Mouse (Mus musculus): Measurements from ENCODE around the gene Setdb1. TPM values are rescaled to one million over a fixed set of nuclear protein-coding genes. Genes with fewer than 3 reads are reported as not detected.
"Not testable (repeated sequence)": the region's sequence is repeated elsewhere in the genome, so short reads cannot be mapped to it uniquely, and the experiment has no call there.

Setdb1 gene
- 31.6 and 37.6 TPM in 2 replicates for polyA plus RNA-seq (2014; fragmentation: Nextera tagmentation; extraction: Ambion mirVana)

- not testable (repeated sequence) for H3K4me1 ChIP-seq (ENCODE audit: control insufficient read depth, insufficient read depth, low read length); H3K36me3 ChIP-seq (ENCODE audit: control insufficient read depth, insufficient read depth, low read length); H3K27me3 ChIP-seq (ENCODE audit: control insufficient read depth, insufficient read depth, low read length); H3K9me3 ChIP-seq (replicated peaks; ENCODE audit: control insufficient read depth, low read length)
- peak; percentile 85 for ATAC-seq (replicated peaks; ENCODE audit: insufficient number of reproducible peaks, low FRiP score, low TSS enrichment)
- peak within 1 kb of the TSS; percentile 54 for H3K4me3 ChIP-seq (ENCODE audit: low read depth, low read length)
- peak within 1 kb of the TSS; percentile 55 for H3K4me2 ChIP-seq
- H3K27ac ChIP-seq (ENCODE audit: low read depth, low read length): peak within 1 kb of the TSS; percentile 54; the same call in 1 of the 2 replicates
- WGBS (ENCODE audit: insufficient replicate concordance): under 1% methylated on average over 30 of the region's 57 CpGs
- H3K9ac ChIP-seq (ENCODE audit: low read depth, low read length): peak within 1 kb of the TSS; percentile 68; the same call in 1 of the 2 replicates
Measured at GRCm38 (mm10) chr3:95356701-95357449, at the start of gene Setdb1. Gene Setdb1 (minus strand): TSS chr3:95357202.

DNA sequence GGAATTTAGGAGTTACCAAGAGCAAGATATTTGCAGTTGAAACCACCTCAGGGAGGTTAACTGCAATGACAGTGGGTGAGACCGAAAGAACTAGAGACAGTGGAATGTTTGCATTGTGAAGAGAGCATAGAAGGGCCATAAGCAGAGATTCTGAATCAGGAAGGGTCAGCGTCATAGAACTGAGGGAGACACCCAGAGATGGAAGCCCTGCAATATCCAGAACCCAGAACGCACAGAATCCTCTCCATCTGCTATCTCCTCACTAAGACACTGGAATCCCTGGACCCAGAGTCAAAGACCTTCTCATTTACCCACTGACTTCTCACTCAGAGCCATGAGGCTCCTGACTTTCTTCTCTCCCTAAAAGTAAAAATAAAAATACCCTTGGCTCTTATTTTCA lies 45.7 kb upstream of the Setdb1 start, which contains the start of gene 4930558C23Rik:
Gene 4930558C23Rik, minus strand, starts transcription at position 101 of the 400 bp plus-strand sequence.
- H3K4me3 ChIP-seq (ENCODE audit: low read depth, low read length): no peak within 1 kb of the TSS
- H3K36me3 ChIP-seq (ENCODE audit: control insufficient read depth, insufficient read depth, low read length): no peaks in the 10 kb centered on the region
- no peak within 1 kb of the TSS for H3K27ac ChIP-seq (ENCODE audit: low read depth, low read length)
- 86% methylated on average over 3 of the region's 3 CpGs for WGBS (ENCODE audit: insufficient replicate concordance)
- ATAC-seq (replicated peaks; ENCODE audit: insufficient number of reproducible peaks, low FRiP score, low TSS enrichment): no peak
- no peaks in the 10 kb centered on the region for H3K27me3 ChIP-seq (ENCODE audit: control insufficient read depth, insufficient read depth, low read length)
- H3K4me2 ChIP-seq: no peak within 1 kb of the TSS
- no peak within 1 kb of the TSS for H3K9ac ChIP-seq (ENCODE audit: low read depth, low read length)
- no peaks in the 10 kb centered on the region for H3K4me1 ChIP-seq (ENCODE audit: control insufficient read depth, insufficient read depth, low read length)
- H3K9me3 ChIP-seq (replicated peaks; ENCODE audit: control insufficient read depth, low read length): no peaks in the 10 kb centered on the region

DNA sequence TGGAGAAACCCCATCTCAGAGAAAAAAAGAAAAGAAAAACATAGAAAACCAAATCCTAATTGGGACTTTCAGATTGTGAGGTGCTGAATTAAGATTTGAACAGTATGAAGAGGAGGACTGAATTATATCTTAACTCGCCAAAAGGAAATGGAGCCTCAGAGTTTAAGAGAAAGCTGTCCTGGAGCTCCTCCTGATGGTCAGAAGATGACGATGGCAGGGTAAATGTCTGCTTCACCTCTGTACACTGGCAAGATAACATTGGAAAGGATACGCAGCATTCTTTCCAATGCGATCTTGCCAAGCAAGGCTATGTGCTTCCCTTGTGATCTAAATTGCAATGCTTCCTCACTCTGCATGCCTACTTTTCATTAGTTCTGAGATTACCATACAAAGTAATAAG lies 37.4 kb upstream of the Setdb1 start:
- H3K4me1 ChIP-seq (ENCODE audit: control insufficient read depth, insufficient read depth, low read length): no peaks in the 10 kb centered on the region
- no peaks in the 10 kb centered on the region for H3K27me3 ChIP-seq (ENCODE audit: control insufficient read depth, insufficient read depth, low read length)
- H3K9me3 ChIP-seq (replicated peaks; ENCODE audit: control insufficient read depth, low read length): peaks cover 3% of the 10 kb centered on the region; the same call in 1 of the 2 replicates
- H3K27ac ChIP-seq (ENCODE audit: low read depth, low read length): no peak overlapping the region
- H3K9ac ChIP-seq (ENCODE audit: low read depth, low read length): no peak overlapping the region
- WGBS (ENCODE audit: insufficient replicate concordance): 74% methylated on average over 4 of the region's 4 CpGs
- H3K4me3 ChIP-seq (ENCODE audit: low read depth, low read length): no peak overlapping the region
- no peak for ATAC-seq (replicated peaks; ENCODE audit: insufficient number of reproducible peaks, low FRiP score, low TSS enrichment)
- H3K4me2 ChIP-seq: no peak overlapping the region
- H3K36me3 ChIP-seq (ENCODE audit: control insufficient read depth, insufficient read depth, low read length): no peaks in the 10 kb centered on the region

GRCm38 (mm10) chr3:95385401-95386075 lies 28.5 kb upstream of the Setdb1 start:
- no peak overlapping the region for H3K4me2 ChIP-seq
- H3K9me3 ChIP-seq (replicated peaks; ENCODE audit: control insufficient read depth, low read length): no peaks in the 10 kb centered on the region
- no peaks in the 10 kb centered on the region for H3K27me3 ChIP-seq (ENCODE audit: control insufficient read depth, insufficient read depth, low read length)
- no peak overlapping the region for H3K4me3 ChIP-seq (ENCODE audit: low read depth, low read length)
- no peaks in the 10 kb centered on the region for H3K4me1 ChIP-seq (ENCODE audit: control insufficient read depth, insufficient read depth, low read length)
- no peaks in the 10 kb centered on the region for H3K36me3 ChIP-seq (ENCODE audit: control insufficient read depth, insufficient read depth, low read length)
- no peak overlapping the region for H3K27ac ChIP-seq (ENCODE audit: low read depth, low read length)
- H3K9ac ChIP-seq (ENCODE audit: low read depth, low read length): no peak overlapping the region
- ATAC-seq (replicated peaks; ENCODE audit: insufficient number of reproducible peaks, low FRiP score, low TSS enrichment): no peak
- 75% methylated on average over 5 of the region's 5 CpGs for WGBS (ENCODE audit: insufficient replicate concordance)

DNA sequence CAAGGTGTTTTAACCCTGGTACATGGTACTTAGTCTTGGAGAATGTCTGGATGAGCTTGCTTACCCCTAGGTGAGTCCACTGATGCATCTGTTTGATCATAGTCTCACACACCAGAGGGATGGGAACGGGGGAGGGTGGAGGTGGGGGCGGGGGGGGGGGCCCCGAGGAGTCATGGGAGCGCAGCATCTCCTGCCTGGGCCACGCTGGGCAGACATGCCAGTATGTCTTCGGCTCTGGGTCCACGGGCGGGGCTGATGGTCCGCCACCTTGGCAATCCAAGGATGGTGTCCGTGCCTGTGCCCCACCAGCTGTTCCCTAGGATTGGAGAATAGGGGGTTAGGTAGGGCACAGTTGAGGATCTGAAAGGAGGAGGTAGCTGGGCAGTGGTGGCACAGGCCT lies 16.2 kb upstream of the Setdb1 start:
- Histone ChIP-seq H3K9ac (ENCODE audit: low read depth, low read length) (no peak overlapping the region), H3K36me3 (ENCODE audit: control insufficient read depth, insufficient read depth, low read length) (no peaks in the 10 kb centered on the region), H3K4me2 (no peak overlapping the region), H3K27me3 (ENCODE audit: control insufficient read depth, insufficient read depth, low read length) (no peaks in the 10 kb centered on the region), H3K27ac (ENCODE audit: low read depth, low read length) (no peak overlapping the region), H3K4me1 (ENCODE audit: control insufficient read depth, insufficient read depth, low read length) (no peaks in the 10 kb centered on the region), H3K9me3 (replicated peaks; ENCODE audit: control insufficient read depth, low read length) (peaks cover 5% of the 10 kb centered on the region; the same call in 1 of the 2 replicates), H3K4me3 (ENCODE audit: low read depth, low read length) (no peak overlapping the region)
- whole genome bisulfite sequencing (ENCODE audit: insufficient replicate concordance): 78% methylated on average over 10 of the region's 10 CpGs
- no peak for ATAC-seq (replicated peaks; ENCODE audit: insufficient number of reproducible peaks, low FRiP score, low TSS enrichment)

DNA sequence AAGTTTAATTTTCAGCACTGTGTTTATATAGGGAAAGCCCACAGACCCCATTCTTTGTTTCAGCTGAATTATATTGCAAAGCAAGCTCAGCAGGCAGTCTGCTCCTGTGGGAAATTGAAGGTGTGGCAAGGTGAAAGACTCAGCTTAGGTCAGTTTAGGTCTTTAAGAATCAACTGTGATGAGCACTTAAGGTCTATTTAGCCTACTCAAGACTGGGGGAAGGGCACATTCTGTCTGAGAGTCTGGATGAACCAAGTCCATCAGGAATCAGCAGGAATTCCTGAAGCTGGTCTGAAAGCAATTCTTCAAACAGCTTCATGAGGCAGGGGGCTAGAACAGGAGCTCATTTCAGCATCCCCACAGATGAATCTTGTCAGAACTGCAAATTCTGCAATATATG lies 13.1 kb upstream of the Setdb1 start:
- no peak overlapping the region for H3K9ac ChIP-seq (ENCODE audit: low read depth, low read length)
- no peaks in the 10 kb centered on the region for H3K4me1 ChIP-seq (ENCODE audit: control insufficient read depth, insufficient read depth, low read length)
- no peak for ATAC-seq (replicated peaks; ENCODE audit: insufficient number of reproducible peaks, low FRiP score, low TSS enrichment)
- H3K27ac ChIP-seq (ENCODE audit: low read depth, low read length): no peak overlapping the region
- no peak overlapping the region for H3K4me2 ChIP-seq
- H3K4me3 ChIP-seq (ENCODE audit: low read depth, low read length): no peak overlapping the region
- no peaks in the 10 kb centered on the region for H3K9me3 ChIP-seq (replicated peaks; ENCODE audit: control insufficient read depth, low read length)
- H3K36me3 ChIP-seq (ENCODE audit: control insufficient read depth, insufficient read depth, low read length): no peaks in the 10 kb centered on the region
- no peaks in the 10 kb centered on the region for H3K27me3 ChIP-seq (ENCODE audit: control insufficient read depth, insufficient read depth, low read length)

DNA sequence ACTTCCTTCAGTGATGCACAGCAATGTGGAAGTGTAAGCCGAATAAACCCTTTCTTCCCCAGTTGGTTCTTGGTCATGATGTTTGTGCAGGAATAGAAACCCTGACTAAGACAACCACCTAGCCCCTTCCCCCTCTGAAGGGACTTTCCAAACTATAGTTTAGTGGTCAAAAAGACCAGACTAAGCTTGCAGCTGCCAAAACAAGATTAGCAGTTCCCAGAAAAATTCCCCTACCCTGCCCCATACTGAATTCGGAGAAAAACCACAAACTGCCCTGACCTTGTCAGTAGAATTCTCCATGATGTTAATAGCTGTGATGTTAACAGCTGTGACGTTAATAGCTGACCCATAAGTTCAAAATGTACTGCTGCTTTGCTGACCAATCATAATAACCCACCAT lies 3.3 kb upstream of the Setdb1 start:
- H3K4me3 ChIP-seq (ENCODE audit: low read depth, low read length); H3K9ac ChIP-seq (ENCODE audit: low read depth, low read length); ATAC-seq (replicated peaks; ENCODE audit: insufficient number of reproducible peaks, low FRiP score, low TSS enrichment); H3K36me3 ChIP-seq (ENCODE audit: control insufficient read depth, insufficient read depth, low read length); H3K4me2 ChIP-seq; H3K9me3 ChIP-seq (replicated peaks; ENCODE audit: control insufficient read depth, low read length); H3K27me3 ChIP-seq (ENCODE audit: control insufficient read depth, insufficient read depth, low read length); H3K4me1 ChIP-seq (ENCODE audit: control insufficient read depth, insufficient read depth, low read length); H3K27ac ChIP-seq (ENCODE audit: low read depth, low read length): not testable (repeated sequence)
- WGBS (ENCODE audit: insufficient replicate concordance): 65% methylated on average over 3 of the region's 3 CpGs

DNA sequence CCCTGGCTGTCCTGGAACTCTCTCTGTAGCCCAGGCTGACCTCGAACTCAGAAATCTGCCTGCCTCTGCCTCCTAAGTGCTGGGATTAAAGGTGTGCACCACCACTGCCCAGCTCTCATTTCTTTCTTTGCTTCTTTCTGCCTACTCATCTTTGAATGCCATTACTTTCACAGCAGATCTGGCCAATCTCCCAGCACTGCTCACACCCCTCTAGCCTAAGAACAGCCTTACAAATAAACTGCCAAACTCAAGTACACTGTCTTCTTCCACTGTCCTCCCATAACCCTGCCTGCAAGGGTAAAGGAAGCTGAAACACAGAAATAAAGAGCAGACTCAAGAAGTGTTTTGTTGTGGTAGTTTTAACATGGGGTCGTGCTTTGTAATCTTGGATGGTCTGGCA lies 744 bp upstream of the Setdb1 start:
- no peak overlapping the region for H3K27ac ChIP-seq (ENCODE audit: low read depth, low read length)
- no peak overlapping the region for H3K4me2 ChIP-seq
- WGBS (ENCODE audit: insufficient replicate concordance): 84% methylated on average over 2 of the region's 2 CpGs
- H3K4me1 ChIP-seq (ENCODE audit: control insufficient read depth, insufficient read depth, low read length): no peaks in the 10 kb centered on the region
- no peak for ATAC-seq (replicated peaks; ENCODE audit: insufficient number of reproducible peaks, low FRiP score, low TSS enrichment)
- no peak overlapping the region for H3K9ac ChIP-seq (ENCODE audit: low read depth, low read length)
- no peaks in the 10 kb centered on the region; the same call in 1 of the 2 replicates for H3K36me3 ChIP-seq (ENCODE audit: control insufficient read depth, insufficient read depth, low read length)
- no peaks in the 10 kb centered on the region for H3K27me3 ChIP-seq (ENCODE audit: control insufficient read depth, insufficient read depth, low read length)
- H3K4me3 ChIP-seq (ENCODE audit: low read depth, low read length): no peak overlapping the region
- H3K9me3 ChIP-seq (replicated peaks; ENCODE audit: control insufficient read depth, low read length): no peaks in the 10 kb centered on the region

All from heart, embryonic 11.5 days (tissue).